Mouse (Mus musculus) hindbrain, embryonic 10.5 days (tissue): Measurements from ENCODE around the gene Clptm1l. TPM values are rescaled to one million over a fixed set of nuclear protein-coding genes. Genes with fewer than 3 reads are reported as not detected.

Experiments
- polyA plus RNA-seq: library from polyadenylated mRNA; unstranded; fragments of >200 nt; fragmentation: Nextera tagmentation; extraction: Ambion mirVana; gene quantifications from 2 replicates; pipeline ENCODE4 v1.2.1, GENCODE M21; 2016

Clptm1l gene
- polyA plus RNA-seq, 1 experiment from 2014 or later, result 107 TPM

Other genes starting within 250 kb of the Clptm1l start
- gene Lpcat1, start 136.8 kb upstream of the Clptm1l start, polyA plus RNA-seq, result 58.1 and 66.3 TPM in 2 replicates
- 0.05 and 0.10 TPM in 2 replicates for gene Slc6a3, start 67.3 kb upstream of the Clptm1l start, polyA plus RNA-seq
- 5.6 and 7.2 TPM in 2 replicates for gene Tert, start 22.9 kb downstream of the Clptm1l start, polyA plus RNA-seq
- gene Slc6a18, start 74.0 kb downstream of the Clptm1l start, polyA plus RNA-seq, result not detected in 2 replicates
- gene Slc6a19, start 100.9 kb downstream of the Clptm1l start, polyA plus RNA-seq, result 0.34 TPM in 1 of 2 replicates, not detected in the other
- gene Slc12a7, start 129.1 kb downstream of the Clptm1l start, polyA plus RNA-seq, result 43.4 and 53.4 TPM in 2 replicates
- gene Nkd2, start 243.6 kb downstream of the Clptm1l start, polyA plus RNA-seq, result 15.8 and 18.1 TPM in 2 replicates